Mouse (Mus musculus) ovary, postnatal 14 days (tissue): Measurements from ENCODE around the gene Rps26.
"Not testable (repeated sequence)": the region's sequence is repeated elsewhere in the genome, so short reads cannot be mapped to it uniquely, and the experiment has no call there.

Experiments
- DNase-seq: peaks from one replicate; pipeline ENCODE4 v3.0.0; 2022; ENCODE audit warnings: low spot score

Rps26 gene

GRCm38 (mm10) chr10:128640891-128641290 lies 14.3 kb upstream of the Rps26 start:
- DNase-seq, result no peak

- no peak for DNase-seq
These were observed 13.5 kb upstream of the Rps26 start for GRCm38 (mm10) chr10:128639999-128640398.

GRCm38 (mm10) chr10:128637011-128637410 lies 10.5 kb upstream of the Rps26 start:
- no peak for DNase-seq

GRCm38 (mm10) chr10:128636561-128636960 lies 10.0 kb upstream of the Rps26 start:
- no peak for DNase-seq

- DNase-seq, result no peak
These were observed 9.2 kb upstream of the Rps26 start for GRCm38 (mm10) chr10:128635697-128636096.

GRCm38 (mm10) chr10:128631571-128631970 lies 5.0 kb upstream of the Rps26 start:
- DNase-seq, result no peak

- DNase-seq, result not testable (repeated sequence)
These were observed 3.8 kb upstream of the Rps26 start for GRCm38 (mm10) chr10:128630306-128630705.

GRCm38 (mm10) chr10:128629746-128630145 lies 3.2 kb upstream of the Rps26 start:
- DNase-seq, result no peak

- no peak for DNase-seq
These were observed 1.1 kb upstream of the Rps26 start for GRCm38 (mm10) chr10:128627398-128628317.

- DNase-seq, result no peak
These were observed 1.2 kb downstream of the Rps26 start for GRCm38 (mm10) chr10:128625287-128625894.

GRCm38 (mm10) chr10:128623106-128623613 lies 3.4 kb downstream of the Rps26 start:
- DNase-seq, result not testable (repeated sequence)

GRCm38 (mm10) chr10:128622702-128623101 lies 3.8 kb downstream of the Rps26 start:
- DNase-seq, result no peak

GRCm38 (mm10) chr10:128621986-128622520 lies 4.5 kb downstream of the Rps26 start:
- DNase-seq, result no peak

GRCm38 (mm10) chr10:128620241-128620640 lies 6.3 kb downstream of the Rps26 start:
- no peak for DNase-seq

- not testable (repeated sequence) for DNase-seq
These were observed 7.4 kb downstream of the Rps26 start for GRCm38 (mm10) chr10:128619148-128619547.

- no peak for DNase-seq
These were observed 8.0 kb downstream of the Rps26 start for GRCm38 (mm10) chr10:128618570-128618969.

GRCm38 (mm10) chr10:128615798-128616448 lies 10.6 kb downstream of the Rps26 start:
- not testable (repeated sequence) for DNase-seq

- no peak for DNase-seq
These were observed 11.6 kb downstream of the Rps26 start for GRCm38 (mm10) chr10:128614934-128615333.

- not testable (repeated sequence) for DNase-seq
These were observed 12.7 kb downstream of the Rps26 start for GRCm38 (mm10) chr10:128613820-128614219.

GRCm38 (mm10) chr10:128613154-128613440 lies 13.4 kb downstream of the Rps26 start:
- DNase-seq, result no peak

GRCm38 (mm10) chr10:128612433-128613153 lies 14.0 kb downstream of the Rps26 start:
- peak; percentile 63 for DNase-seq

GRCm38 (mm10) chr10:128606483-128606882 lies 20.1 kb downstream of the Rps26 start:
- no peak for DNase-seq
